Mouse (Mus musculus) stomach, embryonic 14.5 days (tissue): ENCODE data around the gene AU021092. TPM values are rescaled to one million over a fixed set of nuclear protein-coding genes. Genes with fewer than 3 reads are reported as not detected.
"Not testable (repeated sequence)": the region's sequence is repeated elsewhere in the genome, so short reads cannot be mapped to it uniquely, and the experiment has no call there.

Experiments
- ATAC-seq: fragments of 200-750 bp; cut with Nextera tagmentation; 2 replicates; pipeline ENCODE4 v1.8.0; 2017; ENCODE audit warnings: low read depth, moderate TSS enrichment; ENCODE audit not compliant: insufficient number of reproducible peaks, insufficient read depth, low FRiP score
- H3K27ac ChIP-seq: fragments of 300-500 bp; sonication (generic); 2 replicates; pipeline ENCODE4 v1.5.1; 2014; ENCODE audit warnings: mild to moderate bottlenecking, low read length, moderate library complexity, mixed read lengths
- H3K27me3 ChIP-seq: fragments of 300-500 bp; sonication (generic); 2 replicates; pipeline ENCODE4 v1.6.1; 2014; ENCODE audit warnings: low read length, control low read depth, mixed read lengths; ENCODE audit not compliant: control insufficient read depth, insufficient read depth
- H3K36me3 ChIP-seq: fragments of 300-500 bp; sonication (generic); 2 replicates; pipeline ENCODE4 v1.6.1; 2014; ENCODE audit warnings: mild to moderate bottlenecking, control low read depth, low read length, moderate library complexity, mixed read lengths; ENCODE audit not compliant: control insufficient read depth, insufficient read depth
- H3K4me1 ChIP-seq: fragments of 300-500 bp; sonication (generic); 2 replicates; pipeline ENCODE4 v1.6.1; 2014; ENCODE audit warnings: low read length, control low read depth, mixed read lengths; ENCODE audit not compliant: control insufficient read depth, insufficient read depth
- H3K4me2 ChIP-seq: fragments of 300-500 bp; sonication (generic); replicated peaks from 2 replicates; pipeline ENCODE4 v1.6.1; 2014; ENCODE audit warnings: low read depth, low read length, control low read depth
- H3K4me3 ChIP-seq: fragments of 300-500 bp; sonication (generic); 2 replicates; pipeline ENCODE4 v1.5.1; 2014; ENCODE audit warnings: low read depth, low read length, control low read depth
- H3K9ac ChIP-seq: fragments of 300-500 bp; sonication (generic); replicated peaks from 2 replicates; pipeline ENCODE4 v1.6.1; 2014; ENCODE audit warnings: low read depth, mild to moderate bottlenecking, control low read depth, low read length, moderate library complexity, mixed read lengths
- H3K9me3 ChIP-seq: fragments of 300-500 bp; sonication (generic); 2 replicates; pipeline ENCODE4 v1.6.1; 2016; ENCODE audit warnings: low read depth, low read length, control low read depth; ENCODE audit not compliant: control insufficient read depth
- WGBS: fragments of 180-500 bp; shearing (Covaris S2); extraction: QIAGEN DNeasy Blood & Tissue Kit; methylation state at CpG from one replicate; pipeline ENCODE4 v1.1.7; 2014; 5-methylcytosine and 5-hydroxymethylcytosine counted together
- polyA plus RNA-seq: library from polyadenylated mRNA; unstranded; fragments of >200 nt; fragmentation: Nextera tagmentation; extraction: Ambion mirVana; gene quantifications from 2 replicates; pipeline ENCODE4 v1.2.1, GENCODE M21; 2014

The AU021092 gene
- polyA plus RNA-seq, 1 experiment from 2014 or later = 4.1 TPM

DNA sequence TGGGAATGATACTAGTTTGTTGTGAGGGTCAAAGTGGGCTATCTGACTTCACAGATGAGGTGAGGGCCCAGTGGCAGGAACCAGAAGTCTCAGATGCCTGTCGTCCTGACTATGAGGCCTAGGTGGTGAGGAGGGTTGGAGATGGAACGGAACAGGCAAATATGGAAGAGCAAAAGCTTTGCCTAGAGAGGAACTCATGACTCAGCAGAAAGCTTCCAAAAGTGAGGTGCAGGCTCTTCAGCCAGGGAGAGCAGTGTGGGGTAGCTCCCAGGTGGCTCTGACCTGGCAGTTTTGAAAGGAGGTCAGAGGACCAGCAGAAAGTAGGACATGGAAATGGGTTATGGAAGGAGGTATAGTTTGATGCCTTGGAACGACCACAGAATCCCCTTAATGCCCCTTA is 28.8 kb upstream of the AU021092 start:
- H3K4me2 ChIP-seq = no peak overlapping the region
- H3K4me1 ChIP-seq = no peaks in the 10 kb centered on the region
- 88% methylated on average over 3 of the region's 3 CpGs for WGBS
- H3K4me3 ChIP-seq = no peak overlapping the region
- ATAC-seq = no peak
- H3K9me3 ChIP-seq = no peaks in the 10 kb centered on the region
- H3K9ac ChIP-seq = no peak overlapping the region
- H3K27me3 ChIP-seq = no peaks in the 10 kb centered on the region
- H3K36me3 ChIP-seq = peaks cover 19% of the 10 kb centered on the region
- H3K27ac ChIP-seq = no peak overlapping the region

DNA sequence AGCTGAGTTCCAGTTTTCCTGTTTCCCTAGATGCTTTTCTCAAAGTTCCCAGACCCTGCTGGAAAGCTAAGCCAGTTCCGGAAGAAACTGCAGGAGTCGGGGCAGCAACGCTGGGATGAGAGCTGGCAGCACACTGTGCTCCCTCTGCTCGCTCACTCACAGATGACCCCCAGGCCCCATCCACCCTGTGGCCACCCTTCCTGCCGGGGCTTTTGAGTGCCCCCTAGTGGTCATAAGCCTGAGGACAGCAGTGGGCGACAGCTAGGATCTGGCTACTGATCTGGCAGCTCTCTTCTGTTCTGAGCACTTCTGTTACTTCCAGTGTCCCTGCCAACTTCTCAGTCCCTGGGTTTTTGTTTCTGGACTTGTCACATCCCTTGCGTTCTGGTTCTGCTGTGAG is 22.3 kb upstream of the AU021092 start:
- Histone ChIP-seq H3K4me3 (no peak overlapping the region), H3K27ac (no peak overlapping the region), H3K4me1 (no peaks in the 10 kb centered on the region), H3K4me2 (no peak overlapping the region), H3K27me3 (no peaks in the 10 kb centered on the region), H3K36me3 (peaks cover 49% of the 10 kb centered on the region), H3K9me3 (no peaks in the 10 kb centered on the region), H3K9ac (no peak overlapping the region)
- WGBS = 36% methylated on average over 7 of the region's 7 CpGs
- peak; percentile 62; the same call in 1 of the 2 replicates for ATAC-seq

DNA sequence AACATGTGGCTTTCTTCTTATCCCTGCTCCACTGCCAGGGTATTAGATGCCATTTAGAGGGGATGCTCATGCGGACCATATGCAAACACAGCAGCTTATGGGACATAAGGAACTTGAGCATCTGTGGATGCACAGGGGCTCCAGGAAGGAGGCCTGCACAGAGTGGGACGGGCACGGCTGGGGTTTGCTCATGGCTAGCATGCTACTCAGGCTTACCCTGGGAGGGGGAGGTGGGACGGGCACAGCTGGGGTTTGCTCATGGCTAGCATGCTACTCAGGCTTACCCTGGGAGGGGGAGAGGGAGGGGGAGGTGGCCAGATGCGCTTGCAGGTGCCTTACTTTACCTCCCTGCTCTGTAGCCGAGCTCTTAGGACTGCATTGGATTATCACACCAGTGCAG is 20.8 kb upstream of the AU021092 start:
- H3K36me3 ChIP-seq = peaks cover 37% of the 10 kb centered on the region
- no peak overlapping the region for H3K4me2 ChIP-seq
- no peaks in the 10 kb centered on the region for H3K9me3 ChIP-seq
- ATAC-seq = no peak
- no peaks in the 10 kb centered on the region for H3K27me3 ChIP-seq
- no peaks in the 10 kb centered on the region for H3K4me1 ChIP-seq
- no peak overlapping the region for H3K9ac ChIP-seq
- 89% methylated on average over 6 of the region's 6 CpGs for WGBS
- no peak overlapping the region for H3K27ac ChIP-seq
- no peak overlapping the region for H3K4me3 ChIP-seq

DNA sequence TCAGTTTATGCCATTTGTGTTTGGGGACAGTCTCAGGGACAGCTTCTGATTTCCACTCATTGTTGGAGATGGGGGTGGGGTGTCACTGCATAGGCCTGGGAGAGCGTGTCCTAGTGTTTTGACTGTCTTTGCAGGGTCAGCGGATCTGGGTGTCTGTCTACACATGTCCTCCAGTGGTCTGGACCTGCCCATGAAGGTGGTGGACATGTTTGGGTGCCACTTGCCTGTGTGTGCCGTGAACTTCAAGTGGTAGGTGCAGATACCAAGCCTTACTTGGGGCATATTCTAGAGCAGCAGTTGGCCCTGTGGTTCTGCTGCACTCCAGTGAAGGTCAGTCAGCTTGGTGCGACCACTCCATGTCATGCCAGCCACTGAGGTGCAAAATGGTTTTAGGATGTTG is 20.3 kb upstream of the AU021092 start:
- no peak overlapping the region for H3K4me3 ChIP-seq
- no peaks in the 10 kb centered on the region for H3K9me3 ChIP-seq
- no peak overlapping the region for H3K27ac ChIP-seq
- no peak overlapping the region for H3K4me2 ChIP-seq
- 85% methylated on average over 4 of the region's 4 CpGs for WGBS
- H3K4me1 ChIP-seq = no peaks in the 10 kb centered on the region
- H3K27me3 ChIP-seq = no peaks in the 10 kb centered on the region
- ATAC-seq = no peak
- no peak overlapping the region for H3K9ac ChIP-seq
- H3K36me3 ChIP-seq = peaks cover 37% of the 10 kb centered on the region

DNA sequence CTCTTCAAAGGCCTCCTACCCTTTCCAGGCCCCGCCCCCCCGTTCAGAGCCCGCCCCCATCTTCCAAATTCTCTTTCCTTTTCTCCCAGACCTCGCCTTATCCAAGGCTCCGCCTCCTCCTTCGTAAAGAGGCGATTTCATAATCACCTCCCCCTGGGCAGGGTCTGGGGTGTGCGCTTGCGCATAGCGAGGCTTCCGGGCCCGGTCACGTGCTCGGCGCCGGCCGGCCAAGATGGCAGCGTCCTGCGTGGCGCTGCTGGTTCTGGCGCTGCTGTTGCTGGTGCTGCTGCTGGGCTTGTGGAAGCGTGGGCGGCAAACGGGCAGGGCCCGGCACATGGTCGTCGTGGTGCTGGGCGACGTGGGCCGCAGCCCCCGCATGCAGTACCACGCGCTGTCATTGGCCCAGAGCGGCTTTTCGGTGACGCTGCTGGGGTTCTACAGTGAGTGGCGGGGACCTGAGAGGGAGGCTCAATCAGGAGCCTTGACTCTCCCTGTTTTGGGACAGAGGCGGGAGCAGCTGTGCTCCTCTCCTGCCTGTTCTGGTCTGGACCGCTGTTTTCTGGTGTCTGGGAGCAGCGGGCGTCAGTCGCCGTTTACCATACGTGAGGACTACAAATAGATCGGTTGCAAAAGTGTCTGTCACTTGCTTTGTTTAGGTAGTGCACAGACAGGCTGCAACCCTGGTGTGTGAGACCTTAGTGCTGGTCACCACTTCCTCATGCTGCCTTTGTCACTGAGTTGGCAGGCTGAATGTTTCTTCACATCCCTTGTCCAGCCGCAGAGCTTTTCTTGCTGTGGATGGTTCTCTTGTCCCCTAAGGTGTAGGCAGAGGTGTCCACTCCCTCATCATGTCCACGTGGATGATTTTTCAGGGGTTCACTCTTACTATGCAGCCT is 11.6 kb upstream of the AU021092 start, which contains the start of gene Alg1:
TSS of gene Alg1 (plus strand) at position 204 of the 896 bp plus-strand sequence.
- WGBS = 2% methylated on average over 47 of the region's 47 CpGs
- H3K36me3 ChIP-seq = no peaks in the 10 kb centered on the region; the same call in 1 of the 2 replicates
- peak within 1 kb of the TSS; percentile 76 for H3K9ac ChIP-seq
- no peaks in the 10 kb centered on the region for H3K27me3 ChIP-seq
- H3K4me1 ChIP-seq = peaks cover 5% of the 10 kb centered on the region; the same call in 1 of the 2 replicates
- peaks cover 5% of the 10 kb centered on the region; the same call in 1 of the 2 replicates for H3K9me3 ChIP-seq
- H3K4me3 ChIP-seq = peak within 1 kb of the TSS; percentile 81
- ATAC-seq = peak; percentile 96
- peak within 1 kb of the TSS; percentile 58 for H3K4me2 ChIP-seq
- H3K27ac ChIP-seq = no peak within 1 kb of the TSS

DNA sequence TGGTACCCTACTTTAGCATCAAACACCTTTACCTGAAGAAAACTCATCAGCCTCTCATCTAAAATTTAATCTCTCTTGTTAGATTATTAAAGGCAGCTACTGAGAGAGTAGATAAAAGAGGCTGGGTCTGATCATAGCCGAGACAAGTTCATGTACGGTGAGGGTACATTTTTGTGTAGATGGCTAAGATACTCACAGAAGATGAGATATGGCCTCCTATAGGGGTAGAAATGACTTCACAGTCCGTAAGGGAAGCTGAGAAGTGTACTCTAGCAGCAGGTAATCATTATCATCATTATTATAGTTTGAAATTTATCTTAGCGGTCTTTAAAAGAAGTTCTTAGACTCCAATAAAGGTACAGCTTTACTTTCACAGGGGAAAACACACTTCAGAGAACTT is 10.9 kb upstream of the AU021092 start:
- Histone ChIP-seq H3K9ac (no peak overlapping the region), H3K27ac (no peak overlapping the region), H3K4me3 (no peak overlapping the region), H3K4me2 (no peak overlapping the region; the same call in 1 of the 2 replicates), H3K4me1 (peaks cover 5% of the 10 kb centered on the region; the same call in 1 of the 2 replicates), H3K9me3 (peaks cover 5% of the 10 kb centered on the region; the same call in 1 of the 2 replicates), H3K36me3 (no peaks in the 10 kb centered on the region; the same call in 1 of the 2 replicates), H3K27me3 (no peaks in the 10 kb centered on the region)
- 67% methylated on average over 4 of the region's 4 CpGs for WGBS
- 0 out of 2 replicates have a peak, but pooled peaks have one; percentile 2 for ATAC-seq

DNA sequence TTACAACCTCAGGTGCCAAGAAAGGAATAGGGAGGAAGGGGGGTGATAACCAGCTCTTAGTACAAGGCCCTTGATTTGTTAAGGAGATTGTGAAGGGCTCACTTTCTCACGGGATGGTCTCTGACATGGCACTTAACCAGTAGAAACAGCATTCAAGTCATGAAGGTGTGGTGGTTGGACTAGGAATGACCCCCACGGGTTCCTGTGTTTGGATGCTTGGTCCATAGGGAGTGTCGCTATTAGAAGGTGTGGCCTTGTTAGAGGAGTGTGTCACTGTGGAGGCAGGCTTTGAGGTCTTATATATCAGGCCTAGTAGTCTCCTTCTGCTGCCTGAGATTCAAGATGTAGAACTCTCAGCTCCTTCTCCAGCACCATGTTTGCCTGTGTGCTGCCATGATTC is 6.0 kb upstream of the AU021092 start:
- not testable (repeated sequence) for H3K27ac ChIP-seq, H3K4me3 ChIP-seq, H3K4me2 ChIP-seq, H3K9ac ChIP-seq, H3K4me1 ChIP-seq, H3K36me3 ChIP-seq, H3K9me3 ChIP-seq, ATAC-seq, H3K27me3 ChIP-seq
- 70% methylated on average over 3 of the region's 3 CpGs for WGBS

DNA sequence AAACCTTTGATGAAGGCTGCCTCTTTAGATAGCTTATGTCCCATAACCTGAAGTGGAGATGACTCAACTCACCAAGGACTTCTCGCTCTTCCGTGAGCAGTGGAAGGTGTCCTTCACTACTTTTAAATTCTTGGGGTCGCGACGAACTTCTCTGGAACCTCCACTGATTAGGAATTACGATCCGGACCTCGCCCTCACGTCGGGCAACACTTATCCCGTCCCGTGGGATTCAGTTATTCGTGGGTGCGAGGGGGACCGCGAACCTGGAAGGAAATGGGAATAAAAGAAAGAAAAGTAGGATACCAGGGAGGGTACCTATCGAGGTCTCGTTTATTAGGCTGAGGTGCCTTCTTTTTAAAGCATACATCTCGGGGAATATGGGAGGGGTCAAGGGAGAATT is 5.4 kb upstream of the AU021092 start:
- ATAC-seq, H3K9ac ChIP-seq, H3K9me3 ChIP-seq, H3K27ac ChIP-seq, H3K36me3 ChIP-seq, H3K4me3 ChIP-seq, H3K4me2 ChIP-seq, H3K4me1 ChIP-seq, H3K27me3 ChIP-seq: not testable (repeated sequence)
- WGBS = 73% methylated on average over 19 of the region's 19 CpGs
